7 mouse cellular contexts compared by ENCODE assay signal in genomic region chr1:23792737-23793533, GRCm38 (mm10). TPM values are rescaled to one million over a fixed set of nuclear protein-coding genes. Genes with fewer than 3 reads are reported as not detected.
DNase-seq lines count a peak whose midpoint lies in the region; ATAC-seq lines count a peak whose summit lies in the region.

No protein-coding gene starts in this region.

- peak; percentile 36 for ATAC-seq in activated CD4-positive, CD25-positive, alpha-beta regulatory T cell, adult 4 months
- ATAC-seq in midbrain, embryonic 14.5 days (ENCODE audit: low FRiP score, low TSS enrichment) = peak; percentile 62; the same call in 1 of the 2 replicates

- no peaks in the 10 kb centered on the region for H3K4me1 ChIP-seq in midbrain, embryonic 14.5 days (ENCODE audit: control insufficient read depth, insufficient read depth, low read length)

- H3K27ac ChIP-seq in midbrain, embryonic 14.5 days (replicated peaks; ENCODE audit: low read depth, low read length) = no peak overlapping the region

- no peaks in the 10 kb centered on the region for H3K9me3 ChIP-seq in midbrain, embryonic 14.5 days (ENCODE audit: control insufficient read depth, low read length)

- no peaks in the 10 kb centered on the region for H3K27me3 ChIP-seq in midbrain, embryonic 14.5 days (ENCODE audit: control insufficient read depth, insufficient read depth, low read length)

- H3K9ac ChIP-seq in midbrain, embryonic 14.5 days (replicated peaks; ENCODE audit: low read length) = no peak overlapping the region

- no peak overlapping the region for H3K4me3 ChIP-seq in midbrain, embryonic 14.5 days (replicated peaks; ENCODE audit: low read depth, low read length)

- no peaks in the 10 kb centered on the region for H3K36me3 ChIP-seq in midbrain, embryonic 14.5 days (ENCODE audit: control insufficient read depth, insufficient read depth, low read length)

- WGBS in midbrain, embryonic 14.5 days = 50% methylated on average over 11 of the region's 11 CpGs

- intact Hi-C loops in left cerebral cortex, postnatal 14 days (cut with DNase I) = loop anchor here (2.0 kb wide), 1 partner anchor 30 kb away; no protein-coding TSS in a partner anchor

- peak; percentile 83 for DNase-seq in cerebellum, adult 9-10 months
- DNase-seq in frontal cortex, adult 2 months (ENCODE audit: extremely low spot score in 1 of 2, low spot score in 1 of 2) = peak; percentile 24 to 83
- peak; percentile 55 for DNase-seq in induced T-regulatory cell, adult 2 months (ENCODE audit: low read depth)
- DNase-seq in left cerebral cortex, postnatal 14 days (ENCODE audit: low spot score in 2 of 2) = peak; percentile 37 to 62
- DNase-seq in midbrain, embryonic 14.5 days = peak; percentile 80
- peak; percentile 52 for DNase-seq in spleen, adult 12 weeks (ENCODE audit: low spot score)

- no peak overlapping the region for H3K4me2 ChIP-seq in midbrain, embryonic 14.5 days (ENCODE audit: low read length)

RNA-seq across cellular contexts. Expression of gene B3gat2, which starts 31.4 kb away (rescaled TPM):
- 1 to 10 TPM; 1.6 to 2.1 TPM for polyA plus RNA-seq in activated CD4-positive, CD25-positive, alpha-beta regulatory T cell, adult 4 months (2017; shearing (Covaris generic))
- polyA plus RNA-seq in frontal cortex, adult 2 months (2012; rRNA removed) = 7.3 and 7.9 TPM in 2 replicates
- total RNA-seq in left cerebral cortex, postnatal 14 days (2021) = 10 to 100 TPM; 11.5 to 12.0 TPM
- polyA plus RNA-seq in midbrain, embryonic 14.5 days (2014; fragmentation: Nextera tagmentation; extraction: Ambion mirVana) = 11.1 and 15.4 TPM in 2 replicates
